Mouse (Mus musculus) cerebellum, adult 18-20 months (tissue): Measurements from ENCODE around the gene Gm5105.
A peak's percentile ranks its signal among the peaks of the same experiment; 100 is the strongest.

Experiments used
- DNase-seq, 2 experiments: peaks; one replicate each; pipeline ENCODE4 v3.0.0; 2021

The Gm5105 gene

DNA sequence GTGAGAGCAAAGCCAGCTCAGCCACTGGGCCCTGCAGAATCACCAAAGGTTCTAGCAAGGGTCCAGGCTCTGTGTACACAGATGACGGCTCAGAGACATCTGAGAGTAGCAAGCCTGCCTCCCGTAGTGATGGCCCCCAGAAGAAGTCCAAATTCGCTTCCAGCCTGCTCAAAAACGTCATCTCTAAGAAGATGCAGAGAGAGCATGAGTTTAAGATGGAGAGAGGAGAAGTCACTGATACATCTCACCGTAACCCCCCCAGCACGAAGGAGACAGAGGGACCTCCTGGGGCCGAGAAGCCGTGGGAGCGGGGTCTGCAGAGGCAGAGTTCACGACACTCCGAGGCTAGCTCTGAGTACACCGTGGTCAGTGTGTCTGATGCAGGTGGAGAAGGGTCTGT is at the start of gene Gm5105:
TSS of gene Gm5105 (minus strand) at position 101 of the 400 bp plus-strand sequence.
- no peak for DNase-seq

DNA sequence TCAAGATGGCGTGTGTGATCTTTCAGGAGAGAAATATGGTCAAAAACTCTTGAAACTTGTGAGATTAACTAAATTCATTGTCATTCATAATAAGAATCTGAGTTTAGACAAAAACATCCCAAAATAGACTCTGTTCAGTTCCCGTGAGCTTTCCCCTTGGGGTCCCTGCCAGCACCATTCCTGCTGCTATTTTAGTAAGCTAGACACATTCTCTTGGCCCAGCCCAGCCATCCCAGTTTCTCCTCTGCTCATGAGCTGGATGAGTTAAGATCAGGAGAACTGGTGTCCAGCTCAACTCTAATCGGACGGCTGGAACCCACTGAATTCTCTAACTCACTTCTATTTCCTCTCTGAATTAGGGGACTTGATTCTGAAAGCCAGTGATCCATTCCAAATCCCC is 49.7 kb upstream of the Gm5105 start:
- DNase-seq: no peak

DNA sequence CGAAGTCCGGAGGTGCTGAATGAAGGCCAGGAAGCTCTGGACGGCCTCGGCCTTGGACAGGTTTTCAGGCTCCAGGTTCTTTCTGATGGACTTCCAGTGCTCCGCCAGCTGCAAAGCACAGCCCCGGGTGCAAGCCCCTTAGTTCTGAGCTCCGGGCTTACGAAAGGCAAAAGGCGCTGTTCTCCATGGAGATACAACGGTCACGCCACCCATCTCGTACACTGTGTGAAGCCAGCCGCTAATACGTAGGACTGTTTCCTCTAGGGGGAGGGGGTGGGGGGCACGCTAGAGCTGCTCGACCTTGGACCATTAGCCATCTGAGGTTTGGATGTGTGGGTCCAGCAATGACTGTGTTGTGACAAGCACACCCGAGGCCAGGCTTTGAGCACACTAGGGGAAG is 46.9 kb upstream of the Gm5105 start:
- DNase-seq: no peak

DNA sequence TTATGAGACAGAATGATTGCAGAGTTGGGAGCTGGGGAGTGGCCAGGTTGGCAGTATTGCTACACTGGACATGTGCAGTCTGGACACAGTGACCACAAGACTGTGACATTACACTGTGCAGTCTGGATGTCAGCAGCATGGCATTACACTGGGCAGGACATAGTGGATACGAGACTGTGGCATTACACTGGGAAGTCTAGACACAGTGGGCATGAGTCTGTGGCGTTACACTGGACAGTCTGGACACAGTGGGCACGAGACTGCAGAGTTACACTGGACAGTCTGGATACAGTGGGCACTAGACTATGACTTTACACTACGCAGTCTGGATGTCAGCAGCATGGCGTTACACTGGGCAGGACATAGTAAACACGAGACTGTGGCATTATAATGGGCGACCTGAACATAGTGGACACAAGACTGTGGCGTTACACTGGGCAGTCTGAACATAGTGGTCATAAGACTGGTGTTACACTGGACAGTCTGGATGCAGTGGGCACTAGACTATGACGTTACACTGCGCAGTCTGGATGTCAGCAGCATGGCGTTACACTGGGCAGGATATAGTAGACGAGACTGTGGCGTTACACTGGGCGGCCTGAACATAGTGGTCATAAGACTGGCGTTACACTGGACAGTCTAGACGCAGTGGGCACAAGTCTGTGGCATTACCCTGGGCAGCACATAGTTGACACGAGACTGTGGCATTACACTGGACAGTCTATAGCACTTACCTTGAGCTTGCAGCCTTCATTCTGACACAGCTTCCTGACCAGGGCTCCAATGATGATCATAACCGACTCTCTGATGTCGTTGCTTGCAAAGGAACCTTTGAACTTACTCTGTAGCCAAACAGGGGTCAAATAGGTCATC is 44.0 kb upstream of the Gm5105 start:
- no peak for DNase-seq

DNA sequence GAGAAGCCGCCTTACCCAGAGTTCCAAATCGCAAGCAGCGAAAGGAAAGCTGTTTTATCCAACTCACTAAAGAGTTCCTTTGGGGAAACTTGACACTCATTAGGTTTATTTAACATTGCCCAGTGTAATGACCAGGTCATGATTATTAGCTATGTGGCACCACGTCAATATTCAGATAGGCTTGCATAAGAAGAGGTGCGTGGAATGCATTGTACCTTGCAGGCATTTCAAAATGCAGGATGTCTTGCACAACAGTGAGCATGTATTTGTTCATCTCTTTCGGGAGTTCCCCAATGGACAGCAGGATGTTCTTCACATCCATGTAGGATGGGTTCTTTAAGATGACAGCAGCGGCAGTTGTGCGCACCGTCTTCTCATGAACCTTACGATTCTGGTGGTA is 39.7 kb upstream of the Gm5105 start:
- no peak for DNase-seq

DNA sequence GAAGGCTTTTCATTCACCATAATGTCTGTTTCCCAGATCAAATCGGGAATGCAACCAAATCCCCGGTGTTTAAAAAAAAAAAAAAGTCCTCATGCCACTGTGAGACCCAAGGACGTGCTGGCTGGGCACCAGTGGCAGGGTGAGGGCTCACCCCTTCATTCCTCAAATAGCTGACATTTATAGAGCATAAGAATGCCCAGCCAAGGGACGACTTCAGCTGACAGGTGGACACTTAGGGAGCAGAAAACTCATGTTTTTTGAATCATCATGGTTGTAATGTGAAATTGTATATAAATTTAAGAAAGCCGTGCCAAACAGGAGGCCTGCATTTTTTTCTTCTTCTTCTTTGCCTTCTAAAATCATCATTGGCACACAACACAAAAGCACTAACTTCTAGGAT is 37.9 kb upstream of the Gm5105 start:
- DNase-seq: no peak

DNA sequence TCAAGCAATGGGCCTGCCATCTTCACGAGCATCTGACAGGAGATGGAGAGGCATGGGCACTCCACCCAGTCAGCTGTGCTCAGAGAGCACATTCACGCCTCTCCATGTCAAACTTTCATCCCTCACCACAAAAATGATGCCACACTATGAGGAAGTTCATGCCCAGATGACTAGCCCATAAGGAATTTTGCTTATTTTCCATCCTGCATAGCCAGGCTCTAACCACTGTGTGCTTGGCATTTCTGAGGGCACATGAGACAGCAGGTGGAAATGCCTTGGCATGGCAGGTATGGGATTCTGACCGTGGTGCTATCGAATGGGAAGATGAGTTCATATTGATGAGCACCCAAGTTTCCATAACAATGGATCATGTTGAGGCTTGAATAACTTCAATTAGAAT is 36.5 kb upstream of the Gm5105 start:
- DNase-seq: no peak

DNA sequence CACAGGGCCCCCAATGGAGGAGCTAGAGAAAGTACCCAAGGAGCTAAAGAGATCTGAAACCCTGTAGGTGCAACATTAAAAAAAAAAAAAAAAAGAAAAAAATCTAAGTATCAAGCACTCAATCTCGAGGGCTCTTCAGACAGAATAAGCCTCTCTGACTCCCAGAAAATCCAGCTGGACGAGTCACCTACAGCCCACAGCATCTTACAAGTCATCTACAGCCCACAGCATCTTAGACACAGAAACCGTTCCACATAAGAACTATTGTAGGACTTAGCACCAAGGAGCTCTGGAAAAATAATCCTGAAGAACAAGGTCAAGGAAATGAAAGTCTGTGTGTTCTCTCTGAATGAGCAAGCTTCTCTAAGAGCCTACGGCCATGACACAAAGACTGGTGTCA is 34.7 kb upstream of the Gm5105 start:
- no peak for DNase-seq

DNA sequence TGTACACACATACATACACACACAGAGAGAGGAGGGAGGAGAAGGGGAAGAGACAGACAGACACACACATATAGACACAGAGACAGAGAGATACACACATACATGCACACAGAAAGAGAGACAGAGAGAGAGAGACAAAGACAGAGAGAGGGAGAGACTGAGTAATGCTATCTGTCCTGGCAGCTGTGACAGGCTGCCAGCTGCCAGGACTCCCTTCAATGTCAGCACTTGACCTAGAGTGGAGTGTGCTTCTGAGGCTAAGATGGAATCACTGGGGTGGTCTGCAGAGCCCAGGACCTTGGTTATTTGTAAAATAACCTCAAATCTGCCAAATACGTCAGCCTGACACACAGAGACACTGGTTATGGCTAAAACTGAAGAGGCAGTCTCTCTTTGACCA is 30.5 kb upstream of the Gm5105 start:
- DNase-seq: no peak

DNA sequence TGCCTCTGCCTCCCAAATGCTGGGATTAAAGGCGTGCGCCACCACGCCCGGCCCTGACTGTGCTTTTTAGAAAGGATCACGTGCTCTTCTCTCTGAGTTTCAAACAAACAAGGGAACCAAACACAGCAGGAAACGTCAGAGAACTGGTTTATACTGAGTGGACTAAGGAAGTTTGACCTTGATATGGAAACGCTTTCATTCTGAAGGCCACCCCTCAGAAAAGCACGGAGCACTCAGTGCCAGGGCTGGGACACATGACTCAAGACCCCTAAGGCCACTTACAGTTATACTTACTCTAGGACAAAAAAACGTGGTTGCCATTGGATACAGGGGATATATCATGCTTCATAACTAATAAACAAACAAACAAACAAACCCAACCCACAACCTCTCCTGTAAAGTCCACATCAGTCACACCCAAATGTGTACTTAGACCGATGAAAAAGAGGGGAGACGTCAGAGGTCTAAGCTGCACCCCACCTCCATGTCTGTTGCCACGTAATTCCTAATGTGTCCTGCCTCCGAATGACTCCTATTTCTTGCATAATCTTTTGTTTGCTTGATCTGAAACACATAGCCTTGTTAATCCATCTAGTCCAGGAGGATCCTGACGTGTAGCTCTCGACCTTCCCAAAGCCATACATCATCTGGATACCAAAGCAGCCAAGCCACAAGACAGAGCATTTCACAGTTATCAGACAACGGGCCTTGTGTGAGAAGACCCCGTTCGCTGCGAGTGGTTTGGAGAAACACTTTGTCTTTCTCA is 29.3 kb upstream of the Gm5105 start:
- no peak for DNase-seq

DNA sequence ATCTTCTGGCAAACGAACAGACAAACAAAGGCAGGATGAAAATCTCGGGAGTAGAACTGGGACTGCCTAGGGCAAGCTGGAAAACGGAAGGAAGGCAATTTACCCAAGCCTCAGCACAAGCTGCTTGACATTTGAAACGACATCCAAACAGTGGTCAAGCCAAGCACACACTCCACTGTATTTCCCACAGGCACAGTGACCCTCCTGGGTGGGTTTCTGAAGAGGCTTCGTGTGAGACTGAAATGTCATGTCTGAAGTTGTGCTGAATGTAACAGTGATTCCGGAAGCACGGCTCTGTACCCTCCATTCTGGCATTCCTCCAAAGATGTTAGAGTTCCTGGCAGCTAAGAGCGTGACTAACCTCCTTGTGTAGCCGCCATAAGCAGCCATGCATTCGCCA is 28.5 kb upstream of the Gm5105 start:
- DNase-seq: peak; percentile 11 to 20

DNA sequence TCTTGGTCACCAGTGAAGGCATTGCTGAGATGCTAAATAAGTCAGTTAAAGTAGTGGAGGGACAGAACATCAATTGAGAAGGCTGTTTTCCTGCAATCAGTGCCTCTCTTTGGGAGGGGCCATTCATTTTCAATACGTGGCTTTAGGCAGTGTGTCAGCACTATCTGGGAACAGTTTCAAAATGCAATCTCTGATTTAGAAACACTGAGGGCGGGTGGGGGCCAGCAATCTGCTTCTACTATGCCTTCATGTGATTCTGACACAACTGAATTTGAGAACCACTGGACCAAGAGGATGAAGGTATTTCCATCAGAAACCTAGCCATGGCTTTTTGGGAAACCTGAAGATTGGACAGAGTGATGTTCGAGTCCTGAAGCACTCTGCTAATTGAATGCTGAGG is 28.1 kb upstream of the Gm5105 start:
- no peak for DNase-seq

DNA sequence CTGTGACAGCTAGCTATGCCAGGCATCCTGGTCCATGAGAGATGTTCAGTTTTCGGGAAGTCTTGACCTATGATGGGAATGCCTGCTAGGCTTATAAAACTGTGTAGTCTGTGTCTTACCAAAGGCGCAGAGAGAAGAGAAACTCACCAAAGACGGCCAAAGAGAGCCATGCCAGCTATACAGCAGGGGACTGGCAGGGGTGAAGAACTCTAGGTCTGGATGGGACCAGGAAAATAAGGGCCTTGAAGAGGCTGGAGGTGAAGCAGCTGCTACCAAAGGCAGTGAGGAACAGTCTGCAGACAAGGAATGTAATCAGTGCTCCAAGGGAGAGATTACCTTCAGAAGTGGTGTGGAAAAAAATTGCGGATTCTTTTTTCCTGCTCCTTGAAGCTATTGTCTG is 16.7 kb upstream of the Gm5105 start:
- no peak for DNase-seq

DNA sequence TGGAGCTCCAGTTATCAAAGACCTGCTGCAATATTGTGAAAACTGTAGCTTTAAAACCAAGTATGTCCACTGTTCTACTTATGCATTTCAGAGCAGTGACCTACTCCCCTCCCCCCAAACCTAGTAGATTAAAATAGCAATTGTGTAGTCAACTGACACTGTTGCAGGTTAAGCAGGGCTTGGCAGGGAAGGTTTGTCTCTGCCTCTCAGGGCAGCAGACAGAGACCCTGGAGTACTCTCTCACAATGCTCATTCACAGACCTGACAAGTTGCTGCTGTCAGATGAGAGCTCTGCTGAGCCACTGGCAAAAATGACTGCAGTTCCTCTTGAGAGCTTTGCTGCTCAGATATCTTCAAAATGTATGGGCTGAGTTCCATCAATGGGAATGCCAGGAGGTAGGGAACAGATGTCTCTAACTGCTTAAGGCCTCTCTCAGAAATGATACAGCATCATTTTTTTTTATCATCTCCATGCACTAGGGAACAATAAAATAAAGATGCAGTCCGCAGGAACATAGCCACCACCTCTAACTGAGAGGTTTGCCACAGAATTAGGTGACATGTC is 16.0 kb upstream of the Gm5105 start:
- peak; percentile 35 to 41 for DNase-seq

DNA sequence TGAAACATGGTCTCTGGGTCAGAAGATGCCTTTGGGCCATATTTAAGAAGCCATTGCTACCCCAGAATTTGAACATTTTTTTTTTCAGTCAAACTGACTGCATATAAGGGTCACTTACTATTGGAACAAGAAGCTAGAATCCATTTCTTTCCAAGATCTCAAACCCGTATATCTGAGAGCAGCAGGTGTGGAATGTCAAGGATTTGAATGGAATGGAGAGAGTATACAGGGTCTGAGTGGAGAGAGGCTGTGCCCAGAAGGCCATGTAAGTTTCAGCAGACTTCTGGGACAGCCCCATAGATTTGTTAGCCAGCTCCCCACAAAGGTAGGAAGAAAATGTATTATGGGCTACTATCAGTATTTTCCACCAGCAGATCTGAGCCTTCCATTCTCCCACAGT is 11.5 kb upstream of the Gm5105 start:
- no peak for DNase-seq

DNA sequence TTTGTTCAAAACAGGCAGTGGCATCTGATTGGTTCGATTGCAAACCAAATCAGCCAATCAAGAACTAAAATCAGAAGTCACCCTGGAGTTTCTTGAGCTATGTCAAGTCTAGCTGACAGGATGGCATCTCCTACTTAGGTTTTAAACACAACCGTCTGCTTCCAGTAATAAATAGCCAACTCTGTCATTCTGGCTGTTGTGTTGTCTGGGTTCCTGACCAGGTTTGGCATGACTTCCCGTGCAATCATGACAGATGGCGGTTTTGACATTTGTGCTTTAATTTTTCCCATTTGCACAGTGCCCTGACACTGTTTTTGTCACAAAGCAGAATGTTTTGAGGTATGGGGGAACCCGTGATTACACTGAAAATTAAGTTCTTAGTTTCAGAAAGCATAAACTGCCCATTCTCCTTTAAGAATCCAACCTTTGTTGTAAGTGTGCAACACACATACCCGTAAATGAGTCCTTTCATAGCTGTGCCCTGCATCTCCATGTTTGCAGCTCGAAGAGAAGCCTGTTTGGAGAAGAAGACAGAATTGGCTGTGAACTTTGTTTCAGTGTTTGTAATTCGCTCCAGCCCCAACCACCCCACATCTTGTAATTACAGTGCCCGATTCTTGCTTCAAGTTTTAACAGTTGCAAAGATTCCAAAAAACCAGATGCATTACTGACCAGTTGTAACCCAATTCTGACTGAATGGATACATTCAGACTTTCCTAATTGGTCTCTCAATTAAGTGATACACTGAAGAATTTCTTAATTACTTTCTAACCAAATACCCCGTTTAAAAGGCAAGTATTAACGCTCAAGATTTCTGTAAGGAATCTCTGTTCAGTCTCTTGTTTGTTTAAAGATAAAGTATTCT is 10.5 kb upstream of the Gm5105 start:
- DNase-seq: peak; percentile 62 to 68

DNA sequence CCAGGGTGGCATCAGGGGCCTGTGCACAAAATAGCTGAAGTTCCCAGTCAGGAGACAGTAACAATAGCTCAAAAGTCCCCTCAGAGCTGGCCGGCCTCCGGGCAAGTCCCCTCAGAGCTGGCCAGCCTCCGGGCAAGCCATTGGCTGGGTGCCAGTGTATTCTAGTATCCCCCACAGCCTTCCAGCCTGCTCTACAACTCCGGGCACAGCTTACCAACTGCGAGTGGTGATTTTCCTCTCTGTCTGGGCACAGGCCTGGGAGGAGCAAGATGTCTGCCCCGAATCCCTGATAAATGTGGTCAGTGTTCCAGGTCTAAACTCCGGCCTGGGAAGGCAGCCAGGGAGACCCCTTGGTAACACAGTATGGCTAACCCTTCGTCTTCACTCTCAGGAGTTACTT is 8.0 kb upstream of the Gm5105 start:
- DNase-seq: peak; percentile 29

DNA sequence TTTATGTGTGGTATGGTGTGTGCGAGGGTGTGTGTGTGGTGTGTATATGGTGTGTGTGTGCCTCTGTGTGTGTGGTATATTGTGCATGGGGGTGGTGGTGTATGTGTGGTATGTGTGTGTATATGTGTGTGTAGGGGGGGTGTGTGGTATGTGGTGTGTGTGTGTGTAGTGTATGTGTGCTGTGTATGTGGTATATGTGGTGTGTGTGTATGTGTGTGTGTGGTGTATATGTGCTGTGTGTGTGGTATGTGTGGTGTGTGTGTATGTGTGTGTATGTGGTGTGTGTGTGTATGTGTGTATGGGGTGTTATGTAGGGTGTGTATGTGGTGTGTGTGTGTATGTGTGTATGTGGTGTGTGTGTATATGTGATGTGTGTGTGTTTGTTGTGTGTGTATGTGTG is 7.0 kb upstream of the Gm5105 start:
- no peak for DNase-seq

DNA sequence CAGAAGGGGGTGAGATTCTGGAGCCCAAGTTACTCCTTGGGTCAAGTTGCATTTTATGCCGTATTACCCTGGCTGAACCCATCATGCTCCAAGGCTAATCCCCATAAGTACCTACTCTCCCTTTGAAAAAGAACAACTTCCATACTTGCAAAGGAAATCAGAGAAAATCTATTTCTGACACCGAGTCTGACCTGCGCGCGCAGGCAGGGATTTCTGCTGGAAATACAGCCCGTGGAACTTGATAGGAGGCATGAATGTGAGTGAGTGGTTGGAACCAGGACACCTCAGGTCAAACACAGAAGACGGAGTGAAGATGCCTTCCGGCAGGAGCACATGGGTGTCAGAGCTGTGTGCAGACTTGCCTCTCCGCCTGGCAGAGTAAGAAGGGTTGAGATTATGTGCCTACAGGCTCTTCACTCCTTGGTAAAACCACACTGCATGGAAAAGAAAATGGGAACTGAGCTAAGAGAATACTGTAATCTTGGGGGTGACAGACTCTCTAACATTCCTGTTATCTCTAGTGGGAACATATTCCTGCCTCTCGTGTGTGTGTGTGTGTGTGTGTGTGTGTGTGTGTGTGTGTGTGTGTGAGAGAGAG is 4.4 kb upstream of the Gm5105 start:
- DNase-seq: no peak

DNA sequence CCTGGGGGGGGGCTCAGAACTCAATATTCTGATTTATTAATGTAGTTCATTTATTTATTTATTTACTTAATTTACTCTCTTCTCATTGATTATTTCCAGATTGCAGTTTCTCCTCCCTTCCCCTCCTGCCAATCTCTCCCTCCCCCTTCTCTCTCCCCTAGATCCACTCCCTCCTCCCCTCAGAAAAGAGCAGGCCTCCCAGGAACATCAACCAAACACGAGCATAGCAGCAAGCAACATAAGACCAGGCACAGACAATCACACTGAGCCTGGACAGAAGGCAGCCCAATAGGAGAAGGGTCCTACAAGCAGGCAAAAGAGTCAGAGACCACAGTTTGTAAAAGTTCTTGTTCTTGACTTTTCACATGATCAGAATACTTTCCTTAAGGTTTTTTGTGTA is 3.8 kb upstream of the Gm5105 start:
- no peak for DNase-seq

DNA sequence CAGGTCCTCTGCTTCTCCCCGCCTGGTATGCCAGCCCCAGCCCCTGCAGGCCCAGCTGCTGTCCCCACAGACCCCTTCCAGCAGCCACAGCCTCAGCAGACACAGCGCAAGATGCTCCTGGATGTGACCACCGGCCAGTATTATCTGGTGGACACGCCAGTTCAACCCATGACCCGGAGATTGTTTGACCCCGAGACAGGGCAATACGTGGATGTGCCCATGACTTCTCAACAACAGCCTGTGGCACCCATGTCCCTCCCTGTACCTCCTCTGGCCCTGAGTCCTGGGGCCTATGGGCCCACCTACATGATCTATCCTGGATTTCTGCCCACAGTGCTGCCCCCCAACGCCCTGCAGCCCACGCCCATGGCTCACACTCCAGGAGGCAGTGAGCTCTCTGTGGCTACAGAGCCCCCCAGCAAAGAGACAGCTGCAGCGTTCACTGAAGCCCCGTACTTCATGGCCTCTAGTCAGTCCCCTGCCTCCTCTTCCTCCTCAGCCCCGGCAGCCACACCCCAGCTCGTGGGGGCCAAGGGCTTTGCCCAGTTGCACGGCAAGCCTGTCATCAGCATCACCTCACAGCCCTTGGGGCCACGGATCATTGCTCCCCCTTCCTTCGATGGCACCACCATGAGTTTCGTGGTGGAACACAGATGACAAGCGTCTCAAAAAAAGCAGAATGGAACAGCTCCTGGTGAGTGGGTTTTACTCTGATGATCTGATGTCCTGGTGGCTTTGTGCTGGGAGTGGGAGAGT is 2.7 kb upstream of the Gm5105 start:
- no peak for DNase-seq

DNA sequence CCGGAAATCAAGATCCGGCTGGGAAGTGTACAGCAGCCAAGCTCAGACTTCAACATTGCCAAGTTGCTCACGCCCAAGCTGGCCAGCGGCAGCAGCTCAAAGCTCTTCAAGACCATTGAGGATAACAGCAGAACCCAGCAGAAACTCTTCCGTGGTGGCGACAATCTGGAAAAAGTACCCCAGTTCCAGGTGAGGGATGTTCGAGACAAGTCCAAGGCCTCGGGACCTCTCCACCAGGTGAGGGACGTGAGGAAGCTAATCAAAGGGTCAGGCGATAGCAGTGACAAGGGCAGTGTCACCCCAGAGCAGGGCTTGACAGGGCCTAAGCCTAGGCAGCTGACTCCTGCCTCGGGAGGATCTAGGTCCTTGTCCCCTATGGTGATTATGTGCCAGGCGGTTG is 915 bp upstream of the Gm5105 start:
- no peak for DNase-seq
